Mouse (Mus musculus): ENCODE data around the gene Git2.

Git2 gene

DNA sequence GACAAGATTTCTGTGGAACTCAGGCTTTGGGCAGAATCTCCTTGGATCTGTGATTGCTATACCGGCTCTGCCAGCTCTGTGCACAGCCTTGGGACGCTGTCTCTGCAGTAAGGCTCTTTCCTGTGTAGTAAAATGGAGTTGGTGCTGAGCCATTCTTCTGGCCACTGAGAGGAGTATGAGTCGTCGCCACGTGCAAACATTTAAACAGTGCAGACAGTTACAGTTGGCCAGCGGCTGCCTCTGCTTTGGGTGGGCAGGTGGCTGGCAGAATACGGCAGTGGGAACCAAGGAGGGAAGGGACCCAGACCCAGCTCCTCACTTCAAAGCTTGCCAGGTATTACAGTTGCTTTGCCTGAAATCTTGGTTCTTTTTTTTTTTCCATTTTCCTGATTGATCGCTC, 21.9 kb upstream of the Git2 start:
- in situ Hi-C loops (cut with MboI, MseI), result no loop called here

DNA sequence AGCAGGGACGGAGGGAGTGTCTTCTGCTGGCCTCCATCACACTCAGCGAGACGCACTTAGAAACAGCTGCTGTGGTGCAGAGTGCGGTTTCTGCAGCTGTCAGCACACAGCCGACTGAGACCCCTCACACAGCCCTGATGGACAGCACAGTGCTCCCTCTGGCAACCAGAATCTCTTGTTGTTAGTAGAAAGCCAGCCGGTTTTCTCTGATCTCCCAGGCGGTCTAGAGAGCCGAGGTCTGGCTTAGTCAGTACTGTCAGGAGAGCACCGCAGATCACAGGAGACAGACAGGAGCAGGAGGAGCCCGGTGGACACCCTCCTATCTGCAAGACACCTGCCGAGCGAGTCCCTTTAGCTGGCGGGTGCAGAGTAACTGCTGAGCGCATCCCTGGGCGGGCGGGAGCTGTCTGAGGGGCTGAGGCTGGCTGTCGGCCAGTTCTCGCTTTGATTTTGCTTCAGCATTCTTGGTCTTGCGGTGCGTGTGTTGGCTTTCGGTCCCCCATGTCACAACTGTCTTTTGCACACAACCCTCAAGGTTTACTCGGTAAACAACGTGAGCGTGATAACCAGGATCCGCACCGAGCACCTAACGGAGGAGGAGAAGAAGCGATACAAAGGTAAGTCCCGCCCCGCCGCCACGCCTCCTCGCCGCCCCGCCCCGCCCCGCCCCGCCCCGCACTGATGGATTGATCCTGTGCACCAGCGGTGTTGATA, 21.1 kb upstream of the Git2 start:
- in situ Hi-C loops (cut with MboI, MseI), result no loop called here

DNA sequence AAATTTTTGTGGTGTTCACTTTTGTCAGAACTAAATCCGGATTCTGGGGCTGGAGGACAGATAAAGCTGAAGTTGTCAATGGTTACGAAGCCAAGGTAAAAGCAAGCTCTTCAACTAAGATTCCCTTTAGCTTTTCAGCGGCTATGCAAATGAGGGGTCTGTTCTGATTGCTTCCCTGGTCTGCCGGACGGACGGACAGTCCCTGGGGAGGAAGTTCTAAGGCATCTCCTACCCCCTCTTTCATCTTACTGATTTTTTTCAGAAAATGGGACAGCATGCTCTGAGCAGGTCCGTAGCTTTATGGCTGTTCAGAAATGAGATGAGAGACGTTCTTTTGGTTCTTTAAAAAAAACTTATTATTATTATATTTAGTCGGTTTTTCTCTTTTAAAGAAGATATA, 20.3 kb upstream of the Git2 start:
- in situ Hi-C loops (cut with MboI, MseI), result no loop called here

DNA sequence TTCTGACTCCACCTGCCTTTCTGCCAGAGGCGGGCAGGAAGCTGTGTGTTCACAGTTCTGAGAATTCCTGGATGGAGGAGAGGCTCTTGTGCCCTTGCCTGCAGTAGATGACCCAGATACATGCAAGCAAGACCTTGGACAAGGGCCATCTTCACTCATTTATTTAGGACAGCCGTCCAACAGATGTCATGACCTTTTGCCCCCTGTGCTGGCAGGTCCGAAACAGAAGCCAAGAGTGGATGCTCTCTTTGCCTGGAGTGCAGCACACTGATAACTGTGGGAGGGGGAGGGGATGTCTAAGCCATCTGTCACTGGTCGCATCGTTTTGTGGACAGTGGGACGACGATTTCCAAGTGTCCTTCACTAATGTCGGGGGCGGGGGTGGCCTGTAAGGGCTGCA, 19.9 kb upstream of the Git2 start:
- in situ Hi-C loops (cut with MboI, MseI), result no loop called here

DNA sequence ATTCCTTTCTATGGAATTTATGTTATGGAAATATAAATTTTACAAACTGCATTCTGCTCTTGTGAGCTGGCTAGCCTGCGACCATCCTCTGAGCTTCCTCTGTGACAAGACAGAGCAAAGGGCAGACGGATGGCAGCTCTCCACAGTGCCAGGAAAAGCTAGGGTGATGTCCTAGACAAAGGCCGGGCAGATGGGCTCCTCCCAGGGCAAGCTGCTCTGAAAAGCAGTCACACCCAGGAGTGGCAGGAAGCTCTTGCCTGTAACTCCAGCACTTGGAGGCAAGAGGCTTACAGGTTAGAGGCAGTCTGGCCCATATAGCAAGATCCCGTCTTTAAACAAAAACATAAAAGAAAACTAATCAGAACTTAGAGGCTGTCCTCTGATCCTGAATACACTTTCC, 19.3 kb upstream of the Git2 start:
- in situ Hi-C loops (cut with MboI, MseI), result no loop called here

DNA sequence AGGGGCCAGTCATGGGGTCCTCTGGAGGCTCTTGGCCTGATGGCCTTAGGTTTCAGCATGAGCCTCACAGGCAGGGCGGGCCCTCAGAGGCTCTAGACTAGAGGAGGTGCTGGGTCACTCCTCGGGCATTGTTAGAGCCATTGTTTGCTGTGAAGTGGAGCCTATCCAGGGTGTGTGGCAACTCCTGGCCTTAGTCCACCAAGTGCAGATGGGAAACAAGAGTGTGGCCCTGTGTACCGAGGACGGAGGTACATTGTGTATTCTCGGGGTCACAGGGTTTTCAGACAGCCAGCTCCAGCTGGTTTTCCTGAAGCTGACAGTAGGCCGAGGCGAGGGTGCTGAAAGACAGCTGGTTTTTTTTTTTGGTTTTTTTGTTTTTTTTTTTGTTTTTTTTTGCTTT, 18.0 kb upstream of the Git2 start:
- in situ Hi-C loops (cut with MboI, MseI), result no loop called here

DNA sequence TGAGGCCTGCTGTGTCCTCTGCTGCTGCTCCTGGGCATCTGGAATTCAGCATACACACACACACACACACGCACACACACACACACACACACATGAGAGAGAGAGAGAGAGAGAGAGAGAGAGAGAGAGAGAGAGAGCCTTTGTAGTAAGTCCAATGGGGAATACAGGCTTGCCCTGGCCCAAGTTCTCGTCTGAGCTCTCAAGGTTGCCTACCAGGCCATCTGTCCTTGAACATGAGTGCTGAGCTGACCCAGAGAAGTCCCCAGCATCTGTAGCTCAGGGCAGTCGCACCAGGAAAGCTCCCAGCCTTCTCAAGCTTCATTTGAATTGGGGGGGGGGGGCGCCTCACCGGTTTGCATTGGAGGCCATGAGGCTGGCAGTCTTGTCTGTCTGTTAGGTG, 9.9 kb upstream of the Git2 start:
- in situ Hi-C loops (cut with MboI, MseI), result no loop called here

DNA sequence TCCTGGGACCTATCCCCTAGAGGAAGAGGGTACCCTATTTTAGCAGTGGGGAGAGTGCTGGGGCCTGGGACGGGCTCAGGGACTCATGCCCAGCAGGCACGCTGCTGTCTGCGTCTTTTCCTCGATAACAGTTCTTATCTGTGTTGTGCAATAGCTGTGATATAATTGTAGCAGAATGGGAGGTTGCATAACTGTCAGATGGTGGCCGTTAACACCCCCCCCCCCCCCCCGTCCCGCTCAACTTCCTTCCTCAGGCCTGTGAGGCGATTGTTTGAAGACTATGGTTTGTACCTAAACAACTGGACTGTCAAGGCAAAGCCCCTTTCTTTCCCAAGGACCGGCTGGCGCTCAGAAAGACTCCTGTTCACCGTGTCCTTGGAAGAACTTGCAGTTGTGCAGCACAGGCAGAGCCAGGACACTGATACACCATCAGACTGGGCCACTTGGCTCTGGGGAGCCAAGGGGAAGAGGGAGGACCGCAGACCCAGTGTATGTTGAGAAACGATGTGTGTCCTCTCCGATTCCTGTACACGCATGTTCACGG, 9.4 kb upstream of the Git2 start:
- in situ Hi-C loops (cut with MboI, MseI), result no loop called here

DNA sequence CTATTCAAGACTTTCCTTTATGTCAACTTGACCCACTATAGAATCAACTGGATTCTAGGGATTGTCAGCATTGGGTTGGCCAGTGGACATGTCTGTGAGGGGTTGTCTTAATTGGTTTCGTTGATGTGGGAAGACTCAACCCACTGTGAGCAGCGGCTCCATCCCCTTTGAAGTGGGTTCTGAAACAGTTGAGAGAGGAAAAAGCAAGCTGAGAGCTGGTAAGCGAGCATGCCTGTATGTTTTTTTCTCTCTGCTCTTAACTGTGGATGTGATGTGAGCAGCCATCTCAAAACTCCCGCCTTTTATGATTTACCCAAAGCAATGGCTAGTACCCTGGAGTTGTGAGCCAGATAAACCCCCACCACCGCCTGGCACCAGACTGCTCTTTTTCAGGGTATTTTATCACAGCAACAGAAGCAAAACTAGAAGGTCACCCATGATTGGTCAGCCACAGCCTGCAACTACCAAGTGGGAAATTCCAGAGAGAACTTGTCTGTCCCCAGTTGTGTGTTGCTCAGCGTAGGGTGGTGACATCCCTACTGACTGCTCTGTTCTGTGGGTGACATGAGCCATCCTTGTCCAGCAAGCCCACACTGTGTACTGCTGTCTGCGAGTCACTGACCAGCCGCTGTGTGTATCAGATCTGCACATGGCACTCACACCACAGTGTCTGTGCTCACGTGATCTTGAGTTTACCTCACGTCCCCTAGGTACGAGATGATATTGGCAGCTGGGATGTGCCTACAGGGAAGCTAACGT, 8.3 kb upstream of the Git2 start:
- in situ Hi-C loops (cut with MboI, MseI), result no loop called here

DNA sequence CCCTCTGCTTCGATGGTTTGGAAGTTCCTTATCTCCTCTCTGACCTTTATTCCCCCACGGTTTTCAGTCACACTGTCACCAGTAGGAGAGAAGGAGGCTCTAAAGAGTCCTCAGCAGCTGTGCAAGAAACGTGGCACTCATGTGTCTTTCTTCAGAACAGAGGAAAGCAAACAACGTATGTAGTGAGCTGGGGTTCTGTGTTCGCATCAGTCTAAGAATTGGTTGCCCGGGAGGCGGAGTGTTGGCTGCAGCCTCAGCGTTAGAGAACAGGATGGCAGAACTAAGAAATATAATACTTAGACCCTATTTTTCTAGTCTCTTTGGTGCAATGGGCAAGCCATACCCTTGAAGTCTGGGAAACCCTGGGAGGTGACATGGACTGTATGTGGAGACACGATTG, 7.7 kb upstream of the Git2 start:
- in situ Hi-C loops (cut with MboI, MseI), result no loop called here

DNA sequence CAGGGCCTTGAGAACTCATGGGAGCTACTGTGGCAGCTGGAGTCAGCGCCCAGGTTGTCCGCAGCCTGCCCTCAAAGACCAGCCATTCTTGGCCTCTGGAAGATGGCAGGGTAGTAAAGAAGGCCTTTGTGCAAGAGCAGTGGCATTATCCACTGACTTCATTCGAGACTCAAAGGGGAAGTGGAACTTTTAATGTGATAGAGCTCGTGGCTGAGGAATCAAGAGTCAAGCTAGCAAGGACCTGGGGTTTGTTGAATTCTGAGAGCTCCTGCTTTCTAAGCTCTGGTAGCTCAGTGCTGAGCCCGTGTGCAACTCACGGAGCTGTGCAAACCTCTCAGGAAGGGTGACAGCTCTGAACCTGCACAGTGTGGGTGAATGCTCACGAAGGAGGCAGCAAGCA, 5.6 kb upstream of the Git2 start:
- in situ Hi-C loops (cut with MboI, MseI), result no loop called here

DNA sequence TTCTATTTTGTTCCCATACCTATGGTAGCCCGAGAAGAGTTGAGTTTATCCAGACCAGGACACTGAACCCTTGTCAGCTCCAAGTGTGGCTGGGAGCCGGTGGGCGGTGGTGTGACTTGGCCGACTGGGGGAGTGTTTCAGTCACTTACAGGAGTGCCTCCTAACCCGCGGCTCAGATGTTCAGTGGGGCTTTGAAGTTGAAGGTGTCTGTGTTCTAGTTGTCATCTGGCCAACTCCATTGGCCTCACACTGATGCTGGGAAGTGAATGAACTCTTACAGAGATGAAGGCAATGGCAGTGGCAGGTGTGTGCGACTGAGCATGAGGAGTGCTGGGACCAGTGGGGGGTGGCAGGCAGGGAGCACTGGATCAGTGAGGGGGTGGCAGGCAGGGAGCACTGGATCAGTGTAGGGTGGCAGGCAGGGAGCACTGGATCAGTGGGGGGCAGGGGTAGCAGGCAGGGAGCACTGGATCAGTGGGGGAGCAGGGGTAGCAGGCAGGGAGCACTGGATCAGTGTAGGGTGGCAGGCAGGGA, 4.7 kb upstream of the Git2 start:
- in situ Hi-C loops (cut with MboI, MseI), result no loop called here

DNA sequence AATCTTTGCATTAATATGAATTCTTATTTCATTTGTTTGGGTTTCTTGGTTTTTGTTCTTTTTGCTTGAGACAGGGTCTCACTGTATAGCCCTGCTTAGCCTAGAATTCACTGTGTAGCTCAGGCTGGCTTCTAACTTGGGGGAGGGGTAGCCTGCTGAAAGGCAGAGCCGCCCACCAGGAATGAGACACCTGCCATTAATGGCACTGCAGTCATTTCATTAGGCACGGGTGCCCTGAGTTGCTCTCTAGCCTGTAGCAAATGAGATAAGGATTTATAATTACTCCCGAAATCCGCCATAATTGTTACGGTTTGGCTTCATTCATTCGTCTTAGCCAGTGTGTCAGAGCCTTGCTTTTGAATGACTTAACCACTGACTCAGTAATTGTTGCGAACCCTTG, 857 bp upstream of the Git2 start:
- in situ Hi-C loops (cut with MboI, MseI), result no loop called here

DNA sequence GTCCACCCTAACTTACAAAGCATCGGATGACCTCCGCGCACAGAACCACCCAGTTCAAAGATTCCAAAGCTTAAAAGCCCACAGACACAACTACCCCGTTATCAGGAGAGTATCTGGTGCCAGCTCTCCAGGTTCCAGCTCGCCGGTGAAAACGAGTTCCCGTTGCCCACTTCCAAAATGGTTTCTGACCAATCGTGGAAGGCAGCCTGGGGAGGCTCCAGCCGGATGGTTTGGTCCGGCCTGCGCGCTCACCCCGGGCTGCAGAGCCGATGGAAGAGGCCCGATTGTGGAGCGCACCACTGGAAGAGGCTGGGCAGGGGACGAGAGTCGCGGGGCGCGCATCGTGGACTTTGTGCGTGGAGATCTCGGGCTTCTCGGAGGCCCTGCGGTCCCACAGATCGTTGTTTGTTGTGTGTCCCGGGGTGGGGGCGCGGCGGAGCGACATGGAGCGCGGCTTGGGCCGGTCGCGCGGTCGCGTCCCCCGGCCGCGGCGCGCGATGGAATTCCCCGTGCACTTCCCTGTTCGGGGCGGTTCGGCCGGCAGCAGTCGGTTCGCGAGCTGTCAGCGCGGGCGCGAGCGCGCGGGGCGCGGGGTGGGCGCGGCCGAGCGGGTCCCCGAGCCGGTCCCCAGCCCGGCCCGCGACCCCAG, 790 bp downstream of the Git2 start, which contains the start of gene Ankrd13a:
Ankrd13a (plus strand) TSS at position 275 of the 649 bp plus-strand sequence.
- in situ Hi-C loops (cut with MboI, MseI), result no loop called here

DNA sequence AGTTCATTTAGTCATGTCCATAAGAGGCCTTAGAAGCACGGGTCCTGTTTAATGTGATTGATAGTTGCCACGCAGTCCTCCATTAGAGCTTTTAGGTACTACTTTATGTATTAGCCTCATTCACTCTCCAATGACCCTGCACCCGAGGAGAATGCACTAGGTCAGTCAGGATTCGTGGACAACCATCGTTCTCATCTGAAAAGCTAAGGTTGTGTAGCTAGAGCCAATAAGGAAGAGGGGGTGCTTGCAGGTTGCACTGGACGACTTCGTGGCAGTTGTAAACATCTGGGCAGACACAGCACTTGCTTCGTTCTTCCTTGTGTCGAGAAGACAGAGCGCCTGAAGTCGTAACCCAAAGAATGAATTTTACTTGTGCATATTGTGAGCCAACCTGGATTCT, 1.5 kb downstream of the Git2 start:
- in situ Hi-C loops (cut with MboI, MseI), result no loop called here

DNA sequence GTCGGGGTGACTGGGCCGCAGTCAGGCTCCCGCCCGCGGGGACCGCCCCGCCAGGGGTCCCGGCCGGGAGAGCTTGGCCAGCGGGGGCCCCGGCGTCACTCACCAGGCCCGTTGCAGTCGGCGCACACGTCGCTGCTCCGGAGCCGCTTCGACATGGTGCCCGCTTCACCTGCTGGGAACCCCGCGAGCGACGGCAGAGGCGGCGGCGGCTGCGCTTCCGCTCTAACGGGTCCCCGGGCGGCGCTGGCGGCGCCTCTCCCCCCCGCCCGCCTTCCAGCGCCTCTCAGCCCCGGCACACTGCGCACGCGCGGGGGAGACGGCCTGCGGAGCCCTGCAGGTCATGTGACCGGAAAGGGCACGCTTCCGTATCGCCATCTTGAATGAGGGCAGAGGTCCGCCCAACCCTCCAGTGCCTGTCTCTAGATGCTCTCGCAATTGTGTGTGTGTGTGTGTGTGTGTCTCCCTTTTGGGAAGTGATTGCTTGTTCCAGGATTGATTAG, 2.1 kb downstream of the Git2 start:
- in situ Hi-C loops (cut with MboI, MseI), result no loop called here

DNA sequence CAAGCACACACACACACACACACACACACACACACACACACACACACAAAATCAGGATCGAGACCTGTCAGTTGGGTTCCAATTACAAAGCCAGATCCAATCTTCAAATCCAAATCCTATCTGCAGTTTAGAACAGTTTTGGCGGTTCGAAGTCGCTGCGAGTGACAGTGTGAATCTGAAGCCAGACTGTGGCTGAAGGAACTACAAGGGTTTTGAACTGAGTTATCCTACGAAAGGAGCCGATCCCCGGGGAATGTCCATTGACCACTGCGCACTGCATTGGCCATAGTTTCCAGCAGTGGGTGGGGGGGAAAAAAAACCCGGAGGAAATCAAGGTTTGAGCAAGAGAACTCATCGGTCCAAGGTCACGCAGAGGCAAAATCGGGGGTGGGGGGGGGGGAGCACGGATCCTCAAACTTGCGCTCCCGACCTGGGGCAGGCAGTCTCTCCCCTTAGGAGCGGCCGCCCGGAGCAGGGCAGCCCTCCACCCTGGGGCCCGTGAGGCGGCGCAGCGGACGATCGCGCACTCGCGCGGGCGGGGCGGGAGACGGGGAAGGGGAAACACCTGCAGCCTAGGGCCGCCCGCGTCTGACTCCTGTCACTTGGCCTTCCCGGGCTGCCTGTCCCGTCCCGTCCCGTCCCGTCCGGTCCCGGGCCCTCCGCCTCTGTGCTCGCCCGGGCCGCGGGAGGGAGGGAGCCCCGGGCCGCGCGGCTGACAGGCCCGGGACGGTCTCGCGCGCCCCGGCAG, 2.7 kb downstream of the Git2 start:
- in situ Hi-C loops (cut with MboI, MseI), result no loop called here

DNA sequence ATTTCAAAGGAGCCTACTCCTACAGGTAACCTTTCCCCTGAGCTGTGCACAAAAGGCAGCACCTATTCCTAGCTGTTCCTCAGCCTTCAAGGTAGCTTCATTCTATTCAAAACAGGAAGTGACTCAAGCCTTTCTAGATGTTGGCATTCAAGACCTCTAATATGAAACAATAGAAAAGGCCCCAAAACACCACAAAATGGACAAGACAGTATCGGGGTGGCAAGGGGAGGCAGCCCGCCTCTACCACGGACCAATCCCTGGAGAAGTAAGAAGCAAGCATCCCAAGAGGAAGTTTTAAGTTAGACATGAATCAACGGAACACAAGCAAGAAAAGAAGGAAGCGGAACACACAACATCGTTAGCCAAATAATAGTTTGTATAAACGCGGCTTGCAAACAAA, 3.5 kb downstream of the Git2 start:
- in situ Hi-C loops (cut with MboI, MseI), result no loop called here

DNA sequence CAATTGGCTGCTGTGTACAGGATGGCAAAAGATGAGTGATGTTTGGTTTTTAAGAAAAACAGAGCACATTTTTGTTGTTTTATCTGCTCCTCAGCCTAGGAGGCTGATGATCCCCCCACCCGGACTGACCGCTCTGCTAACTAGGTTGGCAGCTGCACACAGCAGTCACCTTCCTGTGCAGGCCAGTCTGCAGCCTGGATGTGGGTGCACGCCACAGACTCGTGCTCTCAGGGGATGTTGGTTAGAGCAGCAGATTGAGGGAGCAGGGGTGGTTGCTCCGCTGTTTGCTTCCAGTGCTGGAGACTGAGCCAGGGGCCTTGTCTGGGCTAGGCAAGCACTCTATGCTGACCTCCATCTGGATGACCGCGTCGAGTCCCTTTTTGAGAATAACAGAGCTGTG, 5.5 kb downstream of the Git2 start:
- in situ Hi-C loops (cut with MboI, MseI), result no loop called here

DNA sequence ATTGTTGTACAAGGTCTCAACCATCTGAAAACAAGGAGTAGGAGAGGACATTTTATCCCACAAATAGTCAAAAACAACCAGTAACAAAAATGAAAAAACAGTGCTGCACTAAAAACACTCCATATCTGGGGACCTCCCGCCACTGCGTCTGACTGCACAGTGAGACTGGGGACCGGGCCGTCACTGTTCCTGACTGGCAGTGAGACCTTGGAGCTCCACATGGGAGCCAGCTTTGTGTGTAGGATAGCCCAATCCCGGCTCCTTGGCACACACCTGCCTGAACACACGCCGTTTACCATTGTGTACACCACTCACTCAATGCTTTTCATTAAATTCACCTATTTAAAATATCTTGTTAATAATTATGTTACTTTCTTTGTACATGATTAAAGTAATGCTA, 8.1 kb downstream of the Git2 start:
- in situ Hi-C loops (cut with MboI, MseI), result no loop called here

DNA sequence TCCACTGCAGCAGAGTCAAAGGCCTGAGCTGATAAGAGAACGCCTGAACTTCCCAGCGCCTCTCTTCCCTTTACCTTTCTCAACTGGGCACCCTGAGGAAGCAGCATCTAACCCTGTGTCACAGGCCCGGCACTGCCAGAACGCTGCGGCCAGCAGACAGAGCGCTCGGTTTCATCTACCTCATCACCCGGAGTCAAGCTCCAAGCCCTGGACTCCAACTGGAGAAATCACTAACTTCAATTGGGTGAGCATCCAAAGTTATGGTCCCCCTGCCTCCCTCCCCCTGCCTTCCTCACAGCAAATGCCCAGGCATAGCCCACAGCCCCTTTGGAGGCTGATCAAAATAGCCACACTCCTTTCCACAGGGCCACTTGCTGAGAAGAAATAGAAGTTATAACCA, 8.6 kb downstream of the Git2 start:
- in situ Hi-C loops (cut with MboI, MseI), result no loop called here

Measured in T-helper 1 cell (primary cell).